Mouse (Mus musculus): ENCODE results near the gene Cnksr1.

Gene Cnksr1

GRCm38 (mm10) chr4:134252911-134253721 lies 14.9 kb upstream of the Cnksr1 start:
- no peak for DNase-seq (ENCODE audit: low spot score)

GRCm38 (mm10) chr4:134252131-134252910 lies 14.1 kb upstream of the Cnksr1 start:
- no peak for DNase-seq (ENCODE audit: low spot score)

GRCm38 (mm10) chr4:134251241-134252130 lies 13.3 kb upstream of the Cnksr1 start:
- peak; percentile 45 for DNase-seq (ENCODE audit: low spot score)

- no peak for DNase-seq (ENCODE audit: low spot score)
These were observed 12.7 kb upstream of the Cnksr1 start for GRCm38 (mm10) chr4:134250930-134251240.

GRCm38 (mm10) chr4:134250116-134250929 lies 12.1 kb upstream of the Cnksr1 start:
- no peak for DNase-seq (ENCODE audit: low spot score)

- peak; percentile 62 for DNase-seq (ENCODE audit: low spot score)
These were observed 11.5 kb upstream of the Cnksr1 start for GRCm38 (mm10) chr4:134249651-134250050.

GRCm38 (mm10) chr4:134246719-134247258 lies 8.6 kb upstream of the Cnksr1 start, which contains the start of gene Gm30191:
Gm30191 (plus strand) TSS chr4:134246935.
- no peak for DNase-seq (ENCODE audit: low spot score)

- no peak for DNase-seq (ENCODE audit: low spot score)
These were observed 8.1 kb upstream of the Cnksr1 start for GRCm38 (mm10) chr4:134246256-134246655.

- peak; percentile 96 for DNase-seq (ENCODE audit: low spot score)
These were observed 7.1 kb upstream of the Cnksr1 start, which contains the start of gene Zfp593 for GRCm38 (mm10) chr4:134245148-134245843. Zfp593 (minus strand) TSS chr4:134245592.

- DNase-seq (ENCODE audit: low spot score): no peak
These were observed 5.5 kb upstream of the Cnksr1 start, which contains the start of gene E130218I03Rik for GRCm38 (mm10) chr4:134243516-134244250. E130218I03Rik (plus strand) TSS chr4:134243662.

- DNase-seq (ENCODE audit: low spot score): no peak
These were observed 487 bp upstream of the Cnksr1 start for GRCm38 (mm10) chr4:134238686-134239085.

GRCm38 (mm10) chr4:134237582-134238278 lies 469 bp downstream of the Cnksr1 start:
- no peak for DNase-seq (ENCODE audit: low spot score)

GRCm38 (mm10) chr4:134234876-134235275 lies 3.3 kb downstream of the Cnksr1 start:
- DNase-seq (ENCODE audit: low spot score): no peak

- no peak for DNase-seq (ENCODE audit: low spot score)
These were observed 7.8 kb downstream of the Cnksr1 start for GRCm38 (mm10) chr4:134230431-134230830.

- DNase-seq (ENCODE audit: low spot score): no peak
These were observed 11.0 kb downstream of the Cnksr1 start, which contains the start of gene Catsper4 for GRCm38 (mm10) chr4:134227194-134227593. Catsper4 (minus strand) TSS chr4:134227383.

- no peak for DNase-seq (ENCODE audit: low spot score)
These were observed 15.2 kb downstream of the Cnksr1 start for GRCm38 (mm10) chr4:134222793-134223600.

GRCm38 (mm10) chr4:134206488-134207053 lies 31.6 kb downstream of the Cnksr1 start:
- no peak for DNase-seq (ENCODE audit: low spot score)

Data from T-cell, adult 2 months (primary cell).